Mouse (Mus musculus) ES-Bruce4 (cell line): ENCODE data around the gene St3gal2. TPM values are rescaled to one million over a fixed set of nuclear protein-coding genes. Genes with fewer than 3 reads are reported as not detected.
"Not testable (repeated sequence)": the region's sequence is repeated elsewhere in the genome, so short reads cannot be mapped to it uniquely, and the experiment has no call there.

ENCODE experiments used
- H3K27ac ChIP-seq: 2 replicates; pipeline ENCODE4 v1.5.1; 2012; ENCODE audit warnings: low read length, inconsistent platforms; ENCODE audit not compliant: insufficient read depth
- H3K27me3 ChIP-seq: 2 replicates; pipeline ENCODE4 v1.6.1; 2012; ENCODE audit warnings: mild to moderate bottlenecking, low read length, inconsistent platforms; ENCODE audit not compliant: control insufficient read depth, poor library complexity, insufficient read depth, severe bottlenecking
- H3K36me3 ChIP-seq: 2 replicates; pipeline ENCODE4 v1.6.1; 2012; ENCODE audit warnings: inconsistent platforms, mild to moderate bottlenecking, low read length, moderate library complexity; ENCODE audit not compliant: control insufficient read depth, poor library complexity, insufficient read depth, severe bottlenecking
- H3K4me1 ChIP-seq: one replicate; pipeline ENCODE4 v1.8.1; 2011; ENCODE audit warnings: low read length; ENCODE audit not compliant: control insufficient read depth, insufficient read depth
- H3K4me3 ChIP-seq: 2 replicates; pipeline ENCODE4 v1.5.1; 2011; ENCODE audit warnings: low read depth, mild to moderate bottlenecking, low read length
- H3K9ac ChIP-seq: 2 replicates; pipeline ENCODE4 v1.6.1; 2012; ENCODE audit warnings: low read depth, mild to moderate bottlenecking, inconsistent platforms; ENCODE audit not compliant: poor library complexity, severe bottlenecking
- H3K9me3 ChIP-seq: replicated peaks from 2 replicates; pipeline ENCODE4 v1.6.1; 2012; ENCODE audit warnings: mild to moderate bottlenecking, low read length, inconsistent platforms; ENCODE audit not compliant: control insufficient read depth, poor library complexity, insufficient read depth, severe bottlenecking
- CTCF ChIP-seq: IDR thresholded peaks from one replicate; pipeline ENCODE4 v1.8.1; 2011; ENCODE audit warnings: low read depth, low read length
- EP300 ChIP-seq: IDR thresholded peaks from 2 replicates; pipeline ENCODE4 v1.6.1; 2011; ENCODE audit warnings: low read depth, low read length; ENCODE audit not compliant: insufficient read depth
- POLR2A ChIP-seq: IDR thresholded peaks from one replicate; pipeline ENCODE4 v1.8.1; 2011; ENCODE audit warnings: low read length; ENCODE audit not compliant: insufficient read depth
- polyA plus RNA-seq: library from polyadenylated mRNA; stranded (reverse); fragments of >200 nt; gene quantifications from 2 replicates; pipeline ENCODE4 v1.2.4, GENCODE M21; 2011; ENCODE audit warnings: low read depth; ENCODE audit not compliant: missing spikeins, insufficient read depth, insufficient read length

Gene St3gal2
- polyA plus RNA-seq, 1 experiment, result 7.1 TPM

DNA sequence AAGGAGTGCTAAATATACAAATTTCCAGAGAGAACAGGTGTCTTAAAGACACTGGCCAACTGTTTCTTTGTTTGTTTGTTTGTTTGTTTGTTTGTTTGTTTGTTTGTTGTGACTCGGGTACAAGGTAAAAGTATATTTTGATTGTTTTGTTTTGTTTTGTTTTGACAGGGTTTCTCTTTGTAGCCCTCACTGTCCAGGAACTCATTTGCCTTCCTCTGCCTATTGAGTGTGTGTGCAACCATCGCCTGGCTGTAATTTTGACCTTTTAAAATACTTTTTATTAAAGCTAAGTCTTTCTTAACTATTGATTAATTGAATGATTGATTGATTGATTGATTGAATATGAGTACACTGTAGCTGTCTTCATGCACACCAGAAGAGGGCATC, 17.1 kb upstream of the St3gal2 start:
- H3K27ac ChIP-seq, result no peak overlapping the region
- H3K9me3 ChIP-seq, result no peaks in the 10 kb centered on the region
- H3K4me1 ChIP-seq, result no peaks in the 10 kb centered on the region
- H3K9ac ChIP-seq, result no peak overlapping the region; the same call in 1 of the 2 replicates
- peaks cover 3% of the 10 kb centered on the region; the same call in 1 of the 2 replicates for H3K36me3 ChIP-seq
- TF ChIP-seq CTCF (no peak), POLR2A (no peak), EP300 (no peak)
- no peaks in the 10 kb centered on the region for H3K27me3 ChIP-seq
- no peak overlapping the region for H3K4me3 ChIP-seq

DNA sequence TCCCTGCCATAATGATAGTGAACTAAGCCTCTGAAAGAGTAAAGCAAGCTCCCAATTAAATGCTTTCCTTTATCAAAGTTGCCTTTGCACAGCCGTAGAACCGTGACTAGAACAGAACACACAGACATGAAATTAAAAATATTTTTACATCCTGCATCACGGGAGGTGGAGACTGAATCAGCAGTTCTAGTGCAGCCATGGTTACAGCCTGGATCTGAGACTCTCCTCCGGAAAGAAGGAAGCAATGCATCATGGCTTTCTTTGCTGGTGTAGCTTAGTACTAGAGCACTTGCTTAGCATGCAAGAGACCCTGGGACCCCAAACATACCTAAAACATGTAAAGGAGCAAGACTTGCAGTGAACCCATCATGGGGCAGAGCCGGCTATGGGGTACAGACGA, 14.3 kb upstream of the St3gal2 start:
- H3K4me3 ChIP-seq, result no peak overlapping the region
- H3K36me3 ChIP-seq, result no peaks in the 10 kb centered on the region
- TF ChIP-seq EP300 (no peak), CTCF (no peak), POLR2A (no peak)

GRCm38 (mm10) chr8:110906682-110907081, 13.0 kb upstream of the St3gal2 start:
- no peak overlapping the region for H3K9ac ChIP-seq
- H3K4me3 ChIP-seq, result no peak overlapping the region
- H3K4me1 ChIP-seq, result no peaks in the 10 kb centered on the region
- no peak overlapping the region for H3K27ac ChIP-seq
- no peak for TF ChIP-seq EP300
- TF ChIP-seq POLR2A, result no peak
- no peaks in the 10 kb centered on the region for H3K36me3 ChIP-seq
- no peaks in the 10 kb centered on the region for H3K9me3 ChIP-seq
- no peaks in the 10 kb centered on the region for H3K27me3 ChIP-seq

More for the DNA sequence above, 14.3 kb upstream of the St3gal2 start:
- H3K9ac ChIP-seq, result no peak overlapping the region
- H3K27me3 ChIP-seq, result no peaks in the 10 kb centered on the region
- no peak overlapping the region for H3K27ac ChIP-seq
- H3K9me3 ChIP-seq, result no peaks in the 10 kb centered on the region
- no peaks in the 10 kb centered on the region for H3K4me1 ChIP-seq

GRCm38 (mm10) chr8:110909850-110910249, 9.9 kb upstream of the St3gal2 start:
- not testable (repeated sequence) for H3K4me3 ChIP-seq, H3K27me3 ChIP-seq, H3K27ac ChIP-seq, H3K9me3 ChIP-seq, H3K9ac ChIP-seq, H3K36me3 ChIP-seq, H3K4me1 ChIP-seq

DNA sequence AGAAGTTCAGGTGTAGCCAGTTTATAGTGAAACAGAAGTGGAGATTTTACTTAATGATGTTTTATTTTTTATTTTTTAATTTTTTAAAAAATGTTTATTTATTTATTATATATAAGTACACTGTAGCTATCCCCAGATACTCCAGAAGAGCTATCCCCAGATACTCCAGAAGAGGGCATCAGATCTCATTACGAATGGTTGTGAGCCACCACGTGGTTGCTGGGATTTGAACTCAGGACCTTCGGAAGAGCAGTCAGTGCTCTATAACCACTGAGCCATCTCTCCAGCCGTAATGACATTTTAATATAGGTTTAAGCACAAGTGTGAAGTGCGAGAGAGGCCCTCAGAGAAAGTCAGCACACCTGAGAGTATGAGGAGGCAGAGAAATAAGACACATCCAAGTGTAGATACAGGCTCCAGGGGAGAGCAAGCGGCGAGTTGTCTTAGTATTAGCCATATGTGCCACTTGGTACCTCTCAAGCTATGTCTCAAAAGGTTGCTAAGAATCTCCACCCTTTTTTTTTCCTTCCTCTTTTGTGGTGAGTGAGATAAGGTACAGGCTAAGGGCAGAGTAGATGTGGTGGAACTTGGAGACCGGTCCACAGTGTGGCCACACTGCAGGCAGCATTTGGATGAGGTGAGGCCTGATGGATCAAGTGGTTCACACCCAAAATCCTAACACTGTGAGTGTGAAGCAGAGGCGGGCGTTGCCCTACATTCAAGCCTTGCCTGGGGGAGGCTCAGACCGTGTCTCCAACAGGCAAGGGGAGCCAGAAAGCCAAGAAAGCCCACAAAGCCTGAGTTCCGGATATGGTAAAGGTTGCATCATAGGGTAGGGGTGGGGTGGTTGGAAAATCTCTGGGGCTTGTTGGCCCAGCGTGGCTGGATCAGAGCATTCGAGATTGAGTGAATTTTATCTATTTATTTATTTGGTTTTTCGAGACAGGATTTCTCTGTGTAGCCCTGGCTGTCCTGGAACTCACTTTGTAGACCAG, 7.8 kb upstream of the St3gal2 start:
- Histone ChIP-seq H3K9ac (no peak overlapping the region), H3K4me3 (no peak overlapping the region), H3K4me1 (no peaks in the 10 kb centered on the region), H3K9me3 (no peaks in the 10 kb centered on the region), H3K36me3 (no peaks in the 10 kb centered on the region), H3K27ac (no peak overlapping the region), H3K27me3 (no peaks in the 10 kb centered on the region)
- TF ChIP-seq CTCF, result no peak
- no peak for TF ChIP-seq EP300
- TF ChIP-seq POLR2A, result no peak

DNA sequence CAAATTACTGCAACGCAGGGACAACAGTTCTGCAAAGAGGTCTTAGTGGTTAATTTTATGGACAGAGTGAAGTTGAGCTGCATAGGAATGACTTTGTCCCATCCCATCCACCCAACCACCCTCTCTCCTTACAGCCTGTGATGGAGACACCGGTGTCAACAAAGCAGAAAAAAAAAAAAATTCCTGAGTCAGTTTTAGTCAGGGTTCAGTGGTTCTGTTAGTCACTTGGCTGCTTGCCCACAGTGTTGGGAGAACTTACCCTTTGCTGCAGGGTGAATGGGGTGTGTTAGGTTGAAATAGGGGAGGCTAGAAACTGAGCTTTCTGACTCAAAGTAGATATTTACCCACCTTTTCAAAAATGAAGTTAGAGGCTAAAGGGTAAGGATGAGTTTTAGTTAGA, 2.3 kb upstream of the St3gal2 start:
- no peak for TF ChIP-seq EP300
- TF ChIP-seq POLR2A, result no peak
- no peak for TF ChIP-seq CTCF
- no peak overlapping the region for H3K27ac ChIP-seq
- H3K4me3 ChIP-seq, result no peak overlapping the region
- H3K4me1 ChIP-seq, result peaks cover 11% of the 10 kb centered on the region
- H3K36me3 ChIP-seq, result no peaks in the 10 kb centered on the region
- no peaks in the 10 kb centered on the region for H3K27me3 ChIP-seq
- H3K9ac ChIP-seq, result no peak overlapping the region
- H3K9me3 ChIP-seq, result no peaks in the 10 kb centered on the region
